Mouse (Mus musculus): Measurements from ENCODE around the gene Flt4. TPM values are rescaled to one million over a fixed set of nuclear protein-coding genes. Genes with fewer than 3 reads are reported as not detected.

Flt4 gene
- polyA plus RNA-seq, 1 experiment from 2014 or later = 3.8 TPM

GRCm38 (mm10) chr11:49651762-49652322 lies 42.8 kb downstream of the Flt4 start:
- no peak overlapping the region for H3K27ac ChIP-seq (replicated peaks)

GRCm38 (mm10) chr11:49652401-49653078 lies 43.5 kb downstream of the Flt4 start:
- no peaks in the 10 kb centered on the region for H3K36me3 ChIP-seq
- H3K4me3 ChIP-seq = peak overlapping the region; percentile 12
- peaks cover 12% of the 10 kb centered on the region for H3K4me1 ChIP-seq
- H3K27ac ChIP-seq (replicated peaks) = no peak overlapping the region
- no peaks in the 10 kb centered on the region for H3K27me3 ChIP-seq (ENCODE audit: low read depth, poor library complexity, severe bottlenecking)
- 27% methylated on average over 19 of the region's 19 CpGs for WGBS
- H3K9me3 ChIP-seq (replicated peaks) = no peaks in the 10 kb centered on the region
- peak; percentile 85 for DNase-seq (ENCODE audit: low spot score)

More at GRCm38 (mm10) chr11:49651762-49652322, 42.8 kb downstream of the Flt4 start:
- no peak overlapping the region for H3K4me3 ChIP-seq
- no peaks in the 10 kb centered on the region for H3K36me3 ChIP-seq
- WGBS = 89% methylated on average over 10 of the region's 10 CpGs
- H3K27me3 ChIP-seq (ENCODE audit: low read depth, poor library complexity, severe bottlenecking) = no peaks in the 10 kb centered on the region
- no peak for DNase-seq (ENCODE audit: low spot score)
- H3K4me1 ChIP-seq = peaks cover 12% of the 10 kb centered on the region
- H3K9me3 ChIP-seq (replicated peaks) = no peaks in the 10 kb centered on the region

GRCm38 (mm10) chr11:49653079-49653408 lies 44.0 kb downstream of the Flt4 start:
- H3K36me3 ChIP-seq = no peaks in the 10 kb centered on the region
- H3K27me3 ChIP-seq (ENCODE audit: low read depth, poor library complexity, severe bottlenecking) = no peaks in the 10 kb centered on the region
- 45% methylated on average over 11 of the region's 11 CpGs for WGBS
- H3K27ac ChIP-seq (replicated peaks) = no peak overlapping the region
- H3K9me3 ChIP-seq (replicated peaks) = no peaks in the 10 kb centered on the region
- peak overlapping the region; percentile 12 for H3K4me3 ChIP-seq
- no peak for DNase-seq (ENCODE audit: low spot score)
- peaks cover 12% of the 10 kb centered on the region for H3K4me1 ChIP-seq

- no peak for DNase-seq (ENCODE audit: low spot score)
- no peaks in the 10 kb centered on the region for H3K27me3 ChIP-seq (ENCODE audit: low read depth, poor library complexity, severe bottlenecking)
- H3K4me3 ChIP-seq = no peak overlapping the region
- H3K36me3 ChIP-seq = no peaks in the 10 kb centered on the region
- no peak overlapping the region for H3K27ac ChIP-seq (replicated peaks)
- peaks cover 12% of the 10 kb centered on the region for H3K4me1 ChIP-seq
- H3K9me3 ChIP-seq (replicated peaks) = no peaks in the 10 kb centered on the region
- WGBS = 89% methylated on average over 5 of the region's 5 CpGs
Measured at GRCm38 (mm10) chr11:49654651-49655050, 45.6 kb downstream of the Flt4 start.

- Histone ChIP-seq H3K4me3 (no peak overlapping the region), H3K4me1 (peaks cover 12% of the 10 kb centered on the region), H3K9me3 (replicated peaks) (no peaks in the 10 kb centered on the region), H3K27ac (replicated peaks) (no peak overlapping the region), H3K27me3 (ENCODE audit: low read depth, poor library complexity, severe bottlenecking) (no peaks in the 10 kb centered on the region), H3K36me3 (no peaks in the 10 kb centered on the region)
- no peak for DNase-seq (ENCODE audit: low spot score)
Measured at GRCm38 (mm10) chr11:49655501-49655900, 46.4 kb downstream of the Flt4 start.

- no peak overlapping the region for H3K27ac ChIP-seq (replicated peaks)
- WGBS = 85% methylated on average over 4 of the region's 4 CpGs
- no peak overlapping the region for H3K4me3 ChIP-seq
- H3K9me3 ChIP-seq (replicated peaks) = no peaks in the 10 kb centered on the region
- H3K4me1 ChIP-seq = peaks cover 4% of the 10 kb centered on the region
- no peaks in the 10 kb centered on the region for H3K27me3 ChIP-seq (ENCODE audit: low read depth, poor library complexity, severe bottlenecking)
- no peak for DNase-seq (ENCODE audit: low spot score)
- H3K36me3 ChIP-seq = no peaks in the 10 kb centered on the region
Measured at GRCm38 (mm10) chr11:49658065-49658464, 49.0 kb downstream of the Flt4 start.

GRCm38 (mm10) chr11:49658791-49659469 lies 49.9 kb downstream of the Flt4 start:
- Histone ChIP-seq H3K4me3 (no peak overlapping the region), H3K27ac (replicated peaks) (no peak overlapping the region), H3K27me3 (ENCODE audit: low read depth, poor library complexity, severe bottlenecking) (no peaks in the 10 kb centered on the region), H3K4me1 (no peaks in the 10 kb centered on the region), H3K36me3 (no peaks in the 10 kb centered on the region), H3K9me3 (replicated peaks) (no peaks in the 10 kb centered on the region)
- no peak for DNase-seq (ENCODE audit: low spot score)
- 71% methylated on average over 10 of the region's 10 CpGs for WGBS

GRCm38 (mm10) chr11:49659470-49659799 lies 50.4 kb downstream of the Flt4 start:
- no peaks in the 10 kb centered on the region for H3K9me3 ChIP-seq (replicated peaks)
- no peak for DNase-seq (ENCODE audit: low spot score)
- no peaks in the 10 kb centered on the region for H3K36me3 ChIP-seq
- no peaks in the 10 kb centered on the region for H3K4me1 ChIP-seq
- no peaks in the 10 kb centered on the region for H3K27me3 ChIP-seq (ENCODE audit: low read depth, poor library complexity, severe bottlenecking)
- no peak overlapping the region for H3K4me3 ChIP-seq
- H3K27ac ChIP-seq (replicated peaks) = no peak overlapping the region
- WGBS = 75% methylated on average over 7 of the region's 7 CpGs

- no peak overlapping the region for H3K4me3 ChIP-seq
- H3K36me3 ChIP-seq = no peaks in the 10 kb centered on the region
- no peak for DNase-seq (ENCODE audit: low spot score)
- H3K4me1 ChIP-seq = no peaks in the 10 kb centered on the region
- H3K9me3 ChIP-seq (replicated peaks) = no peaks in the 10 kb centered on the region
- 59% methylated on average over 15 of the region's 15 CpGs for WGBS
- H3K27me3 ChIP-seq (ENCODE audit: low read depth, poor library complexity, severe bottlenecking) = no peaks in the 10 kb centered on the region
- no peak overlapping the region for H3K27ac ChIP-seq (replicated peaks)
Measured at GRCm38 (mm10) chr11:49662292-49662780, 53.3 kb downstream of the Flt4 start.

- Histone ChIP-seq H3K27me3 (ENCODE audit: low read depth, poor library complexity, severe bottlenecking) (no peaks in the 10 kb centered on the region), H3K9me3 (replicated peaks) (no peaks in the 10 kb centered on the region), H3K27ac (replicated peaks) (no peak within 1 kb of the TSS), H3K36me3 (peaks cover 5% of the 10 kb centered on the region), H3K4me1 (no peaks in the 10 kb centered on the region), H3K4me3 (no peak within 1 kb of the TSS)
- 84% methylated on average over 5 of the region's 5 CpGs for WGBS
- DNase-seq (ENCODE audit: low spot score) = no peak
Measured at GRCm38 (mm10) chr11:49663310-49663709, 54.2 kb downstream of the Flt4 start, which contains the start of gene Scgb3a1. Scgb3a1 (plus strand) TSS chr11:49663610.

- Histone ChIP-seq H3K27ac (replicated peaks) (no peak overlapping the region), H3K9me3 (replicated peaks) (no peaks in the 10 kb centered on the region), H3K4me1 (no peaks in the 10 kb centered on the region), H3K36me3 (peaks cover 17% of the 10 kb centered on the region), H3K4me3 (no peak overlapping the region), H3K27me3 (ENCODE audit: low read depth, poor library complexity, severe bottlenecking) (no peaks in the 10 kb centered on the region)
- DNase-seq (ENCODE audit: low spot score) = no peak
- 83% methylated on average over 12 of the region's 12 CpGs for WGBS
Measured at GRCm38 (mm10) chr11:49664262-49665140, 55.4 kb downstream of the Flt4 start.

- WGBS = 86% methylated on average over 4 of the region's 4 CpGs
- DNase-seq (ENCODE audit: low spot score) = no peak
- Histone ChIP-seq H3K4me1 (no peaks in the 10 kb centered on the region), H3K36me3 (peaks cover 26% of the 10 kb centered on the region), H3K27me3 (ENCODE audit: low read depth, poor library complexity, severe bottlenecking) (no peaks in the 10 kb centered on the region), H3K4me3 (no peak overlapping the region), H3K27ac (replicated peaks) (no peak overlapping the region), H3K9me3 (replicated peaks) (no peaks in the 10 kb centered on the region)
Measured at GRCm38 (mm10) chr11:49665462-49665861, 56.4 kb downstream of the Flt4 start.
